Mouse (Mus musculus): ENCODE data around the gene Htra2.

Htra2 gene

DNA sequence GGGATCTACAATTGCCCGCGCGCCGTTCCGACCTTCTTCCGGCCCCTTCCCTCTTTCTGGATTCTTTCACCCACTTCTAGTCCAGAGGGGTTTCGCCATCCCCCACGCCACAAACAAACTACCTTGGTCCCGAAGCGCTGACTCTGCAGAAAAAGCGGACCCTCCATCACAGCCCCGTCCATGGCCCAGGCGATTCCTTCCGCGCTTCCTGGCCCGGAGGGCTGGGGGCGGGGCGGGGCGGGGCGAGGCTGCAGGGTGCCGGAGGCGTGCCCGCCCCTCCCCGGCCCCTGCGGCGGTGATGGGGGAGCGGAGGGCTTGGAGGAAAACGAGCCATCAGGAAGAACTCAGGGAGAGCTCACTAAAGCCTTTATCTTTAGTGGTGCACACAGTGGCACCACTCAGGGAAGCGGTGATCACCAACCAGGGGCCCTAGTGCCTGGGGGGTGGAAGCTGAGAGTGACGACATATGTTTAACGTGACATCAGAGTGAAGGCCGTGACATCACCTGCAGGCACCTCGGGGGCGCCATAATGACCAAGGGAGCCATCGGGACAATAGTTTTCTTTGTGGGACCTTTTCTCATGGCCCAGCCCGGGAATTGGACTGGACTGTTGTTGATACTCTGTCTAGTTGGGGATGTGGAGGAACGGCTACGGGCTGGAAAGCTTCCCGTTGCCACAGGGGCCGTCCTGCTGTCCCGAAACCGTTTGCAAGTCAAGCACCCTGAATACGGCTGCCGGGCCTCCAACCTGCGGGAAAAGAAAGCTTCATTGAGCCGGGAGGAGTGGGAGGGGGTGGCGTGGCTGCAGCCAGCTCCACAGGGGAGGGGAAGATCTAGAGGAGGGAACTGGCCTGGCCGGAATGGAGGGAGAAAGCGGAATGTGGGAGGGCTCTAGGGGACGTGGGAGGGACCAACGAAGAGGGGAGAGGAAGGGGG, 21.6 kb downstream of the Htra2 start, which contains the start of the genes Dok1 and Loxl3:
Dok1 (minus strand) TSS at position 223 of the 937 bp plus-strand sequence.
Loxl3 (plus strand) TSS at position 925 of the 937 bp plus-strand sequence.
- ATAC-seq (ENCODE audit: insufficient number of reproducible peaks, low FRiP score, low TSS enrichment), result no peak

DNA sequence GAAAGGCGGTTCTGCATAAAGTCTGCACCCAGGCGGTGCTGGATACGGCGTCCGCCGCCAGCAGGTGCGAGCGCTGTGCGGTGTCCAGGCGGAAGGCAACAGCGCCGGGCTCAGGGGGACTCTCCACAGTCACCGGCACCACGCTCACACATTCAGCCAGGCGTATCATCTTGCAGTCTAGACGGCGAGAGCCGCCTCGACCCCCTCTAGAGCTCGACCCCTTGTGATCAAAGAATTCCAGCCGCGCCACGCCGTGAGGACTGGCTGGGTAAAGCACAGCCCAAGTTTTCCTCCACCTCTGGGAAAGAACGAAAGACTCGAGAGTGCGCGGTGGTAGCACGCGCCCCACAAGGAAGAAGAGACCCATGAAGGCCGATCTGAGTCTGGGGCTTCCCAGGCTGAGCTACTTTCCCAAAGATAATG, 22.3 kb downstream of the Htra2 start:
- no peak for ATAC-seq (ENCODE audit: insufficient number of reproducible peaks, low FRiP score, low TSS enrichment)

- no peak for ATAC-seq (ENCODE audit: insufficient number of reproducible peaks, low FRiP score, low TSS enrichment)
These were observed 23.0 kb downstream of the Htra2 start for GRCm38 (mm10) chr6:83031921-83032590.

DNA sequence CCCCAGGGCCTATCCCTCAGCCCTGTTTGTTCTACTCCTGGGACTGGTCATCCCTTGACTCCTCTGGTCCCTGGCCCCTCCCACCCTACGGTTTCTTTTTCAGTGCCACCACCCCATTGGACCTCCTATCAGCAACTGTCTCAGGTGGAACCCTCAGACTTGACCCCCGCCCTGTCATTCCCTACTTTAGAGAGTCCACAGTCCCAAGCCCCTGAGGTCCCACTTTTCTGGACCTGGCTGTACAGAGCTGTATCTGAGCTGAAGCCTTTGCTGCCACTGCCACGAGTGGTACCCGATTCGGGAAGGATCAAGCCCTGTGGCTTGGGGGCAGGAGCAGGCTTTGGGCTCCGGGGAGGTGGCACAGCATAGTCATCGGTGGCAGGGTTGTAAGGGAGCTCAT, 24.0 kb downstream of the Htra2 start:
- no peak for ATAC-seq (ENCODE audit: insufficient number of reproducible peaks, low FRiP score, low TSS enrichment)

GRCm38 (mm10) chr6:83029777-83030176, 25.3 kb downstream of the Htra2 start:
- ATAC-seq (ENCODE audit: insufficient number of reproducible peaks, low FRiP score, low TSS enrichment), result no peak

DNA sequence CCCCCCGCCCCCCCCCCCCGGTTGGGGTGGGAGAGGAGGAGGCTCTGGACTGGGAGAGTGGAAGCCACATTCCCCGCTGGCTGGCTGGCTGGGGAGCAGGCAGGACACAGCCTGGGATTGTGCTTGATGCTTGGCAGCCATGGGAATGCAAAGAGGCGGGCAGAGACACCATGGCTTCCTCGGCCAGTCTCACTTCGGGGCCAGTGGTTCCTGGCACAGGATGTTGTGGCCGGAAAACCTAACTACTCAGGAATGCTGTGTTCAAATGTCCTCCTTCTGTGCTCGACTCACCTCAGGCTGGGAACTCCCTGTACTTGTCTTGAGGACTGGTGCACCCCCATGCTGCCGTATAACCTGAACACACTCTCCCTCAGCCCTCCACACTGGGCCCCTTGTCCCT, 27.4 kb downstream of the Htra2 start:
- ATAC-seq (ENCODE audit: insufficient number of reproducible peaks, low FRiP score, low TSS enrichment), result no peak

GRCm38 (mm10) chr6:83027293-83027692, 27.8 kb downstream of the Htra2 start:
- no peak for ATAC-seq (ENCODE audit: insufficient number of reproducible peaks, low FRiP score, low TSS enrichment)

DNA sequence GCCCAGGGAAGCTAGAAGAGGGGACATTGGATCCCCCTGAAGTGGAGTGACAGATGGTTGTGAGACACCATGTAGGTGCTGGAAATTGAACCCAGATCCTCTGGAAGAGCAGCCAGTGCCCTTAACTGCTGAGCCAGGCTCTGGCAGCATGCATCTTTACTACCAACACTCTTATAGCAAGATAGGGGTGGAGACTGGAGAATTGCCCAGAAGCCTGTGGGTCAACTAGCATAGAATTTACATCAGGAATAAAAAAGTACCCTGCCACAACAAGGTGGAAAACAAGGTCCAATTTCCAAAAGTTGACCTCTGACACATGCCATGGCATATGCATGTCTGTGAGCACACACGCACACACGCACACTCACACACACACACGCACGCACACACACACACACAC, 29.9 kb downstream of the Htra2 start:
- no peak for ATAC-seq (ENCODE audit: insufficient number of reproducible peaks, low FRiP score, low TSS enrichment)

DNA sequence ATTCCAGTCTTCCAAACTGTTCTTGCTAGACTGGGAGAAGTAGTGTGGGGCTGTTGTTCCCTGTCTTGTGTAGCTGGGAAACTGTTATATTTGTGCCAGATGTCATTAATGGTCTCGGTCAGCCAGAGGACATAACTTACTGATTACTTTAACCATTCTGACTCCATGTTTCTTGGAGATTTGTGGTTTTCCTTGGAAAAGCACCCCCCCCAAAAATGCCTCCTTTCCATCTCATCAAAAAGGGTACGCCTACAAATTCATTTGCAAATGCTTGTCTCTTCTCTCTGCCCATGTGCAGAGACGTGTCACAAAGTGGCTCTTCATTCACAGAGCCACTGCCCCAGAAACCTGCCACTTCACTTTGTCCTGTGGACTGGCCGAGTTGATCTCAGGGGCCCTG, 30.7 kb downstream of the Htra2 start:
- ATAC-seq (ENCODE audit: insufficient number of reproducible peaks, low FRiP score, low TSS enrichment), result no peak

DNA sequence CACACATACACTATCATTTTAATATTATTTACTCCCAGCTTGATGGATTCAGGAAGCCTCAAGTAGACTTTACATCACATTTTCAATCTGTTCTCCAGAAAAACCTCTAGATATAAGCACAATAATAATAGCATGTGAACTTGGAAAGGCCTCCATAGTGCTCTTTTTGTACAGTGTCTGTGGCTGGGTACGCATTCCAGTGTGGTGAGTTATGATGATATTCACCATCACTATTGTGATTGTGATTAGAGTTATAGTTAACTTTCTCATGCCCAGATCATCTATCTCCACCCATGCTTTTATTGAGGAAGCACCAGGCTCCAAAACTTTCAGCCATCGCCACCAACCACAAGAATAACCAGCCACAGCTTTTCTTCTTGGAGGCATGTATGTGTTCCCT, 31.3 kb downstream of the Htra2 start:
- ATAC-seq (ENCODE audit: insufficient number of reproducible peaks, low FRiP score, low TSS enrichment), result no peak

DNA sequence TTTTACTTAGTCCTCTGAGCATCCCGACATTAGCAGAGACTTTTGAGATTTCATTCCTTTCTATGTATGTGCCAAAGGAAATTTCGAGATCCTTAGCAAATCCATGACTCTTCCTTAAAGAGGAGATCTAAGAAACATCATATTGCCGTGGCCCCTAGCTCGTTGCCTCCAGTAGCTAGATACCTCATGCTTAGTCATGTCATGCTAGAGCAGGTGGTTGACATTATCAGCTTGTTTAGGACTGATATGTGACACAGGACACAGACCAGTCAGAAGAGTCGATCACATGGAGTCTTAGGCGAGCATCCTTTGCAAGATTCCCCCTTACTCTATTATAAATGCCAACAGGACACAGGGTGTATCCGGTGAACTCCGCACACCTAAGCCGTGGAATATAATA, 32.1 kb downstream of the Htra2 start:
- no peak for ATAC-seq (ENCODE audit: insufficient number of reproducible peaks, low FRiP score, low TSS enrichment)

DNA sequence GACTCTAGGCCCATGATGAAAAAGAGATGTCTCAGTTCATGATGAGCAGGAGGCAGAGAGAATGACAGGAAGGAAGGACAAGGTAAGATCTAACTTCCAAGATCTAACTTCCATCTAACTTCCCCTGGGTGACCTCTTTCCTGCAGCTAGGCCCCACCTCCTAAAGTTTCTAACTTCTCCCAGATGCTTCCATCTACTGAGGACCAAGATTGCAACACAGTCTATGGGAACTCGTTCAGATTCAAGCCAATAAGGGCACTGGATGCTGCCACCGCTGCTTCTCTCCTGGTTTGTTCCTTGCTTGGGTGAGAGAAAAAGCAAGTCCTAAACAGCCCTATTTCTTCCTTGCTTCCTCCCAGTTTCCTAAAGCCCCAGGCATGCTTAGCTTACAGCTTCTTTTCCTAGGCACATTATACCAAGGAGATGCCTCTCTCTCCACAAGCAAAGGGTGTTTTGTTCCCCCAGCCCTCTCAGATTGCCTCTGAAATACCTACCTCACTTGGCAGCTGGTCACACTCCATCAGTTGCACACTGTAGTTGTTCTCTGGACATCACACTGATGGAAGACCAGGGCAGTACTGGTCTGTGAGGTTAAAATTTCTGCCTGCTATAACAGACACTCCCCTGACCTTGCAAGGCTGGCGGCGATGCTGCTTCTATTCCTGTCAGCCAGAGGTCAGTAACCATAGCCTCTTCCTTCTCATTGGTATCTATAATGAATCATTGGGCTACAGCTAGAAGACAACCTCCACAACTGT, 34.1 kb downstream of the Htra2 start:
- no peak for ATAC-seq (ENCODE audit: insufficient number of reproducible peaks, low FRiP score, low TSS enrichment)

DNA sequence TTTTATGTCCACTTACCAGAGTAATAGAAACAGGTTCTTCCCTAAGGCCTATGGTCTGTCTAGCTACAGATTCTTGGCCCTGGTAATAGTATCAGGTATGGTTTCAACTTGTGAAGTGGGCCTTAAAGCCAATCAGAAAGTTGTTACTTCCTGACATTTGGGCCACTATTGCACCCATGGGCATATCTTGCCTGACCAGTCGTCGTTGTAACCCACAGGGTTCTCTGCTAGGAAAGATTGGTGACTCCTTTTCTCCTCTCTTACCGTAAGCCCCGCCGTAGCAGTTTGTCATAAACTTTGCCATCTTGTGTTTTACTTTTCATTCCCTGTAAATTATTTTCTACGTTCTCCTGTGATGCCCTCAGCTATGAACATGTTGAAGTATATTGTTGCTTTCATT, 35.0 kb downstream of the Htra2 start:
- no peak for ATAC-seq (ENCODE audit: insufficient number of reproducible peaks, low FRiP score, low TSS enrichment)

GRCm38 (mm10) chr6:83019044-83019443, 36.0 kb downstream of the Htra2 start:
- ATAC-seq (ENCODE audit: insufficient number of reproducible peaks, low FRiP score, low TSS enrichment), result no peak

DNA sequence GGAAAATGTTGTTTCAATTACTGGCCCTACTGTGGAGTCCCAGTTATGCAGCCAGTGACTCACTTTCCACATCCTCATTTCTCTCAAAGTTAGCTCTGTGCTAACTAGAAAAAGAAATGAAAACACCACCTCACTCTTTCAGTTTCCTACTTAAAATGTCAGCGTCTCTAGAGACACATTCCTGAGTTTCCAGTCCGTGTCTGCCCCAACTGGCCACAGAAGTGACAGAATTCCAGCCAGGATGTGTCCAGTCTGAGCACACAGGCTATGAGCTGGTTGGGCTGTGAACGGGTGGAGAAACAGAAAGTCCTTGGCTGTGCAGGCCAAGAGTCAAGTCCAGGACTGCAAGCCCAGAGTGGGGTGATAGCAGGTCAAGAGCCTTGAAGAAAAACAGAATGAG, 37.9 kb downstream of the Htra2 start:
- ATAC-seq (ENCODE audit: insufficient number of reproducible peaks, low FRiP score, low TSS enrichment), result no peak

- ATAC-seq (ENCODE audit: insufficient number of reproducible peaks, low FRiP score, low TSS enrichment), result no peak
These were observed 39.3 kb downstream of the Htra2 start for GRCm38 (mm10) chr6:83015749-83016148.

DNA sequence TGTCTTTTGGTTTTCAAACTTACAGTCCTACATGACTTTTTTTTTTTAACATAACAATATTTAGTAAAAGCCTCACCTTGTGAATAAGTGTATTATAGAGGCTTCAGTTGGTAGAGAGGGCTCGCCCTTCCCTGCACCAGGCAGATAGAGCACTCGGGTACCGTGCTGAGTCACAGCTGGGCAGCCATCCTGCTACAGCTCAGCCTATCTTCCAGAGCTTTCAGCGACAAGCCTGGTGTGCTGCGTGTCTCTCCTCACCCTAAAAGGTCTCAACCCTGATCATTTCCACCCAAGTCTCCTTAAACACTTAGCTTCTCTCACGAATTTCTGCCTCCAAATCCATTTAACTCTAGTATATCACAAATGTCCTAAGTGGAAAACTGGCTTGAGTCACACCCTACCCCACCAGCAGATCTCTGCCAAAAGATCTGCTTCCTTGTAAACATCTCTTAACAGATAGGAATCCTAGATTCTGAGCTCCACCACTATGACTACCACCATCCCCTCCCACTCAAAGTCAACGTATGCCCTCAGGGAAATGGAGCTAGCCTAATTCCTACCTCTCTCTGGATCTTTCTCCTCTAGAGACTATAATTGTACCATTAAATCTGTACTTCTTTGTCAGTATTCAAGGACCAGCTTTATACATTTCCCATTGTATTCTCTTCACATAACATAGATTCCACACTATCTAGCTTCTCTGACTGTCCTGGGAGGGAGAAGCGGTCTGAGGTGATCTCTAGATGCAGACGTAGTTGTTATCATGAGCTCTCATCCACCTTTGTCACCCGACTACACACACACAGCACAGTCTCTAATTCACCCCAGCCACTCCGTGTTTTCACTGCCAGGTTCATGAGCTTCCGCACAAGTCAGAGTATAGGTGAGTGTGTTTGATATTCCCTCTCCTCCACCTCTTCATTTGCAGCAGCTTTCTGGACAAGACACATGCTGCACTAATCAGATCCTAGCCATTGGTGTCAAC, 40.3 kb downstream of the Htra2 start:
- ATAC-seq (ENCODE audit: insufficient number of reproducible peaks, low FRiP score, low TSS enrichment), result no peak

DNA sequence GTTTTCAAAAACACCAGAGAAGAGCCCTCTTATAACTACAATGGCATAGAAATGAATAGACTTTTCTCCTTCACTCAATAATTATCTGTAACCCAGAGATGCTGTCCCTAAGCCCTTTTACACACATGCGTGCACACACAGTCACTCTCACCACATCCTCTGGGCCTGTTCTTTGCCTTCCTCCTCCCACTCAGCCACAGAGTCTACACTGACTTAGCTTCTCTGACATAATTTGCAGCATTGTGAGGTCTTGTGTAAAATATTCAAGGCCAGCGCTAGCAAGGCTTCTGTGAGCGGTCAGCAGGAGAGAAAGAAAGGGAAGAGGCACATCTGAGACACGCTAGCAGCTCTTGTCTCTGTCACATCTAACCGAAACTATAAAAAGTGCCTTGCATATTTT, 41.6 kb downstream of the Htra2 start:
- ATAC-seq (ENCODE audit: insufficient number of reproducible peaks, low FRiP score, low TSS enrichment), result no peak

- ATAC-seq (ENCODE audit: insufficient number of reproducible peaks, low FRiP score, low TSS enrichment), result no peak
These were observed 43.3 kb downstream of the Htra2 start for GRCm38 (mm10) chr6:83011756-83012155.

DNA sequence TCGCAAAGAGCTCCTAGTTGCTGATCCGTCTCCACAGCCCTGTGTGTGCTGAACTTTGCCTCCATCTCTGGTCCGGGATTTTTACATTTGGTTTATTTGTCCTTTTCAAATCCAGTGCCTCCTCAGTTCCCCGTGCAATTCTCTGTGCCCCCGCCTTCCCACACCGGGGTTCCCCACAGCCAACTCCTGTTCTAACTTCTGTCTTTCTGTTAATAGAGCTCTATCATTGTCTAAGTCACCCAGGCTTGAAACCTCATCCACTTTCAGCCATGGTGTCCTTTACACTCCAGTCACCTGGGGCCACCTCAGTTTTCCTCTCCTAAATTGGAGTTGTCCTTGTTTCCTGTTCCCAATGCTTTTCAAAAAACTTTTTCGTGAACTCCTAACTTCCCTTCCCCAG, 43.8 kb downstream of the Htra2 start:
- ATAC-seq (ENCODE audit: insufficient number of reproducible peaks, low FRiP score, low TSS enrichment), result no peak
